22 mouse cellular contexts compared by ENCODE assay signal in genomic region chr8:44852223-44852622, GRCm38 (mm10).
A peak's percentile ranks its signal among the peaks of the same experiment; 100 is the strongest.
DNase-seq lines count a peak whose midpoint lies in the region; ATAC-seq and TF ChIP-seq lines count a peak whose summit lies in the region.
"Had no signal": no experiment of that assay in that cellular context is flagged by ENCODE, and none has a peak within 500 bp of the region (broad histone marks: within the 10 kb centered on the region; RNA-seq: fewer than 3 reads in every experiment).

No protein-coding gene starts in this region.

- TF ChIP-seq CTCF in intestine, postnatal 0 days (IDR thresholded peaks at IDR 0.05; ENCODE audit: low read depth): no peak

- no peaks in the 10 kb centered on the region for H3K4me1 ChIP-seq in intestine, postnatal 0 days (replicated peaks; ENCODE audit: control insufficient read depth, insufficient read depth, low read length)
- H3K4me1 ChIP-seq: embryonic facial prominence, embryonic 13.5 days; embryonic facial prominence, embryonic 15.5 days; forebrain, embryonic 10.5 days; forebrain, embryonic 12.5 days had no signal

- no peaks in the 10 kb centered on the region for H3K36me3 ChIP-seq in intestine, postnatal 0 days (ENCODE audit: control insufficient read depth, insufficient read depth)
- H3K36me3 ChIP-seq: embryonic facial prominence, embryonic 13.5 days; embryonic facial prominence, embryonic 15.5 days; forebrain, embryonic 10.5 days; forebrain, embryonic 12.5 days had no signal

- H3K4me3 ChIP-seq in intestine, postnatal 0 days (ENCODE audit: low read depth, low read length): no peak overlapping the region
- H3K4me3 ChIP-seq: embryonic facial prominence, embryonic 13.5 days; embryonic facial prominence, embryonic 15.5 days; erythroblast, embryonic 14.5 days; forebrain, embryonic 10.5 days; forebrain, embryonic 12.5 days had no signal

- peak; percentile 75 for ATAC-seq in intestine, postnatal 0 days
- ATAC-seq: forebrain, embryonic 14.5 days had no signal

- WGBS in intestine, postnatal 0 days: 31% methylated on average over 4 of the region's 4 CpGs

- H3K27me3 ChIP-seq in intestine, postnatal 0 days (replicated peaks; ENCODE audit: control insufficient read depth, insufficient read depth, low read length): no peaks in the 10 kb centered on the region
- H3K27me3 ChIP-seq: embryonic facial prominence, embryonic 13.5 days; embryonic facial prominence, embryonic 15.5 days; forebrain, embryonic 12.5 days had no signal

- H3K27ac ChIP-seq in intestine, postnatal 0 days (ENCODE audit: low read depth, low read length): no peak overlapping the region
- H3K27ac ChIP-seq: embryonic facial prominence, embryonic 13.5 days; embryonic facial prominence, embryonic 15.5 days; forebrain, embryonic 10.5 days; forebrain, embryonic 12.5 days had no signal

- DNase-seq in kidney, adult 18-20 months: peak; percentile 11
- no peak for DNase-seq in kidney, postnatal 10 days
- peak; percentile 45 for DNase-seq in kidney, adult 9 months
- no peak for DNase-seq in kidney, adult 11 months
- DNase-seq in lung, postnatal 4 days: no peak
- DNase-seq: adrenal gland, adult 2 months; adrenal gland, postnatal 10 days; adrenal gland, postnatal 25 days; cerebellum, adult 11 months; cerebellum, adult 18-20 months; cerebellum, adult 8-10 months; cerebellum, adult 9-11 months; cerebellum, postnatal 14 days; cerebellum, postnatal 36 days; embryo, embryonic 11 days had no signal

- H3K9me3 ChIP-seq in intestine, postnatal 0 days (ENCODE audit: control insufficient read depth): no peaks in the 10 kb centered on the region
- H3K9me3 ChIP-seq: embryonic facial prominence, embryonic 13.5 days; embryonic facial prominence, embryonic 15.5 days; forebrain, embryonic 10.5 days; forebrain, embryonic 12.5 days had no signal

- no peak overlapping the region for H3K4me2 ChIP-seq in intestine, postnatal 0 days (replicated peaks; ENCODE audit: low read depth)
- H3K4me2 ChIP-seq: embryonic facial prominence, embryonic 13.5 days; embryonic facial prominence, embryonic 15.5 days; forebrain, embryonic 12.5 days had no signal

- H3K9ac ChIP-seq in intestine, postnatal 0 days (ENCODE audit: low read depth, low read length): no peak overlapping the region
- H3K9ac ChIP-seq: embryonic facial prominence, embryonic 13.5 days; embryonic facial prominence, embryonic 15.5 days; forebrain, embryonic 12.5 days had no signal

Comparison
In these comparisons a context has a peak if more than half of its experiments do, and no peak if none do; other contexts are left out.
1. DNase-seq: peak in kidney, adult 18-20 months (single experiment) and kidney, adult 9 months (single experiment); none in kidney, postnatal 10 days (single experiment), kidney, adult 11 months (single experiment) and lung, postnatal 4 days (0 of 2).